Mouse (Mus musculus) lung, embryonic 14.5 days (tissue): Measurements from ENCODE around the gene Slc35g3. TPM values are rescaled to one million over a fixed set of nuclear protein-coding genes. Genes with fewer than 3 reads are reported as not detected.

Experiments used
- ATAC-seq: fragments of 200-750 bp; cut with Nextera tagmentation; 2 replicates; pipeline ENCODE4 v1.8.0; 2017; ENCODE audit warnings: mild to moderate bottlenecking, moderate TSS enrichment, moderate library complexity; ENCODE audit not compliant: insufficient read depth
- DNase-seq: peaks from one replicate; pipeline ENCODE4 v3.0.0-alpha.2; 2015
- H3K27ac ChIP-seq: fragments of 300-500 bp; sonication (generic); 2 replicates; pipeline ENCODE4 v1.5.1; 2014; ENCODE audit warnings: low read depth, mild to moderate bottlenecking, moderate library complexity
- H3K27me3 ChIP-seq: fragments of 300-500 bp; sonication (generic); 2 replicates; pipeline ENCODE4 v1.6.1; 2014; ENCODE audit warnings: low read length, control low read depth; ENCODE audit not compliant: insufficient read depth
- H3K36me3 ChIP-seq: fragments of 300-500 bp; sonication (generic); 2 replicates; pipeline ENCODE4 v1.6.1; 2014; ENCODE audit warnings: control low read depth; ENCODE audit not compliant: insufficient read depth
- H3K4me1 ChIP-seq: fragments of 300-500 bp; sonication (generic); 2 replicates; pipeline ENCODE4 v1.6.1; 2014; ENCODE audit warnings: antibody characterized with exemption, control low read depth; ENCODE audit not compliant: insufficient read depth
- H3K4me2 ChIP-seq: fragments of 300-500 bp; sonication (generic); 2 replicates; pipeline ENCODE4 v1.6.1; 2014; ENCODE audit warnings: mild to moderate bottlenecking
- H3K4me3 ChIP-seq: fragments of 300-500 bp; sonication (generic); 2 replicates; pipeline ENCODE4 v1.5.1; 2014; ENCODE audit warnings: low read depth, low read length
- H3K9ac ChIP-seq: fragments of 300-500 bp; sonication (generic); 2 replicates; pipeline ENCODE4 v1.6.1; 2014
- H3K9me3 ChIP-seq: fragments of 300-500 bp; sonication (generic); 2 replicates; pipeline ENCODE4 v1.6.1; 2016; ENCODE audit warnings: low read depth, low read length, control low read depth
- CTCF ChIP-seq: IDR thresholded peaks from 2 replicates; pipeline ENCODE4 v1.5.1; 2016; ENCODE audit warnings: antibody characterized with exemption, low read depth
- WGBS: fragments of 180-500 bp; shearing (Covaris S2); extraction: QIAGEN DNeasy Blood & Tissue Kit; methylation state at CpG from one replicate; pipeline ENCODE4 v1.1.7; 2014; 5-methylcytosine and 5-hydroxymethylcytosine counted together
- polyA plus RNA-seq: library from polyadenylated mRNA; unstranded; fragments of >200 nt; fragmentation: Nextera tagmentation; extraction: Ambion mirVana; gene quantifications from 2 replicates; pipeline ENCODE4 v1.2.1, GENCODE M21; 2014

Gene Slc35g3
- polyA plus RNA-seq, 1 experiment from 2014 or later, result 0.12 TPM

DNA sequence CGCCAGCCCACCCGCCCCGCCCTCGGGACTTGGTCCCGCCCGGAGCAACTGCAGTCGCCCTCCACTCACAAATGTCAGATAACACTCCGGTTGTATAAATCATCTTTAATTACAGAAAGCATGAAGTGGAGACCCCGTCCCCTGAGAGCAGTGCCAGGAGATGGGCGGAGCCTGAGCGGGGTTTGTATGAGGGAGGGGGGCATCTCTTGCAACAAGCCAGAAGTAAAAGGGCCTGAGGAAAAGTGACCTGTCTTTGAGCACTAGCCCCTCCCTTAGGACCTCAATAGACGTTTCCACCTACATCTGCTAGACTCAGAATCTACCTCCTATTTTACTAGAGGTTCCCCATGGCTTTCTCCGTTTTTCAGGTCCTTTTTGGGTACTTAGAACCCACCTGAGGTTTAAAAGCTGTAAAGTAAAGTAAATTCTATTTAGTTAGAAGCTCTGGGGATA lies 34.2 kb upstream of the Slc35g3 start:
- H3K4me2 ChIP-seq, result peak overlapping the region; percentile 95
- 0 out of 2 replicates have a peak, but pooled peaks cover 3% of the 10 kb centered on the region for H3K27me3 ChIP-seq
- peaks cover 16% of the 10 kb centered on the region; the same call in 1 of the 2 replicates for H3K4me1 ChIP-seq
- DNase-seq, result no peak
- peak overlapping the region; percentile 49 for H3K4me3 ChIP-seq
- 1% methylated on average over 13 of the region's 13 CpGs for WGBS
- peak overlapping the region; percentile 57; the same call in 1 of the 2 replicates for H3K9ac ChIP-seq
- no peaks in the 10 kb centered on the region for H3K9me3 ChIP-seq
- no peaks in the 10 kb centered on the region for H3K36me3 ChIP-seq
- no peak for ATAC-seq
- no peak for TF ChIP-seq CTCF
- H3K27ac ChIP-seq, result no peak overlapping the region

DNA sequence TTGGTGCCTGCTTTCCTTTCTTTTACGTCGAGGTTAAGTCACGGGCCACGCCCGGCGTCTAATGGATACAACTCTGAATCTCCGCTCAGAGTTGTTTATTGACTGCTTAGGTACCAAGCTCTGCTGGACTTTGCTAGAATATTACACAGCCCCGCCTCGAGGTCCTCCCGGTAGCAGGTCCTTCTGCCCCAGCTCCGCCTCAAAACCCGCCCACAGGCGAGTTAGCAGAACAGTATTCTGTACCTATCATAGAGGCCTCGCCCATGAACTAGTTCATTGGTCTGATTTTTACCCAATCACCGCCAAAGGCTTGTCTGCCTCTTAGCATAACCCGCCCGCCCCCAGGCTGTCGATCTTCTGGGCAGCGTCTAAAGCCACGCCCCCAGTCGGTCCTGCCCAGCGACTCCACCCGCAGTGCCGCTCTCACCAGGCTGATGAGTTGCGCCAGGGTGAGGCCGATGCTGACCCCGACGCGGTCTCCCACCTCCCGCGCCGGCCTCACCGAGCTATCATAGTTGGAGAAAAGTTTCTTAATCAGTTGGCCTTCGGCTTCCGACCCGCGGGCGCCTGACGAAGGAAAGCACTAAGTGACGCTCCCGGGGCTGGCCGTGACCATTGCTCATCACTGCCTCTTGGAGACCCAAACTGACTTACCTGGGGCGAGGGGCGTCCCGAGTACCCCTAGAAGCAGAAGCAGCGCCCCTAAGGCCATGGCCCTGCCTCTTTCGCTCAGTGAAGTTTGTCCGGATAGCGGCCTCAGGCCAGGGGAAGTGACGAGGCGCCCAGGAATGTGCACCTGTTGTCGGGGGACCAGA lies 33.6 kb upstream of the Slc35g3 start, which contains the start of gene Chrnb1:
Gene Chrnb1 (minus strand): TSS at position 776 of the 815 bp plus-strand sequence.
- 0 out of 2 replicates have a peak, but pooled peaks cover 3% of the 10 kb centered on the region for H3K27me3 ChIP-seq
- peaks cover 13% of the 10 kb centered on the region; the same call in 1 of the 2 replicates for H3K4me1 ChIP-seq
- peak; percentile 96 for DNase-seq
- no peaks in the 10 kb centered on the region for H3K36me3 ChIP-seq
- H3K4me2 ChIP-seq, result peak within 1 kb of the TSS; percentile 95
- peak within 1 kb of the TSS; percentile 49 for H3K4me3 ChIP-seq
- WGBS, result 2% methylated on average over 52 of the region's 52 CpGs
- ATAC-seq, result peak; percentile 94
- peak within 1 kb of the TSS; percentile 80 for H3K27ac ChIP-seq
- H3K9me3 ChIP-seq, result no peaks in the 10 kb centered on the region
- no peak for TF ChIP-seq CTCF
- peak within 1 kb of the TSS; percentile 57 for H3K9ac ChIP-seq

DNA sequence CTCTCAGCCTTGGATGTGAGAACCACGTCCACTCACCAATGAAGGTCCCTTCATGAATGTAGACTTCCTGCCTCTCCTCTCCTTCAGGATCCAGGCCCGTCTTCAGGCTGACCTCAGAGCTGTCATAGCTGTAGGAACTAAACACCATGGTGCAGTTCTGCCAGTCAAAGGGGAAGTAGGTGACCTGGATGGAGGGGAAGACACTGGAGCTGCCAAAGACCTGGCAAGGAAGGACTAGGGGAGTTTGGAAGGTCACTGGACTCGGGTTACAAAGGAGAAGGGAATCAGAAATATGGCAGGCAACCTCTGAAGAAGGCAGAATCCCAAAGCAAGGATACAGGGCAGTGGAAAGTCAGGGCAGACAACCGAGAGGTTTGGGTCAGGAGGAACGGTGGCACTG lies 31.7 kb upstream of the Slc35g3 start:
- ATAC-seq (no peak), DNase-seq (no peak)
- Histone ChIP-seq H3K27ac (no peak overlapping the region), H3K27me3 (no peaks in the 10 kb centered on the region), H3K9me3 (no peaks in the 10 kb centered on the region), H3K4me1 (0 out of 2 replicates have a peak, but pooled peaks cover 4% of the 10 kb centered on the region), H3K4me2 (no peak overlapping the region), H3K4me3 (no peak overlapping the region), H3K9ac (no peak overlapping the region), H3K36me3 (no peaks in the 10 kb centered on the region)
- no peak for TF ChIP-seq CTCF
- WGBS, result 63% methylated on average over 5 of the region's 5 CpGs

DNA sequence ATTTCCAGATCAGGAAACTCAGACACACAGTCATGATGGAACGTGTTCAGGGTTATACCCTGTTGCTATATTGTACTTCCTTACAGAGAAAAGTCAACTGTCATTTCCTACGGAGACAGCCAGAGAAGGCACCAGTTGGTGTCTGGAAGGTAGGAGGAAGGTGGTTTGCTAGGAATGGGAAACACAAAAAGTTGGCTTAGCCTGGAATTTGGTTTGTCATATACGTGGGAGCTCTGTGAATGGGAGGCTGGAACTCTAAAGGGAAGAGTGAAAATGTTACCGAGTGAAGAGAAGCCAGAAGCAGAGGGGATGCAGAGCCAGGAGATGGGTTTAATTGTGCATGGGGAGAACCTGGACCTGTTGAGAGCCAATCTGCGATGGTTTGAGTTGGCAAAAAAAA lies 29.7 kb upstream of the Slc35g3 start:
- Histone ChIP-seq H3K4me2 (no peak overlapping the region), H3K4me1 (0 out of 2 replicates have a peak, but pooled peaks cover 4% of the 10 kb centered on the region), H3K4me3 (no peak overlapping the region), H3K9ac (no peak overlapping the region), H3K27me3 (no peaks in the 10 kb centered on the region), H3K9me3 (no peaks in the 10 kb centered on the region), H3K36me3 (no peaks in the 10 kb centered on the region), H3K27ac (no peak overlapping the region)
- no peak for DNase-seq
- ATAC-seq, result no peak
- no peak for TF ChIP-seq CTCF
- 69% methylated on average over 5 of the region's 5 CpGs for WGBS

DNA sequence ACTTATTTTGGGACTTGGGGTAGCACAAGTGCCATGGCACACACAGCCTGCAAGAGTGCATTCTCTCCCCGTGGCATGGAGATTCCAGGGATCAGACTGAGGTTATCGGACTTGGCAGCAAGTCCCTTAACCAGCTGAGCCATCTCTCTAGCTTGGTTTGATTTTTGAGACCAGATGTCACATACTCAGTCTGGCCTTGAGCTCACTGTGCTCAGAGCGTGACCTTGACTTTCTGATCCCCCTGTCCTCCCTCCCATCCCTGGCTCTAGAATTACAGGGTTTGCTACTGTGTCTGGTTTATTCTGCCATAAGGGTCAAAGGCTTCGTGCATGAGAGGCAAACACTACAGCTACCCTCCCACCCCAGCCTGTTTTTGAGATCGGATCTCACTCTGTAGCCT lies 27.7 kb upstream of the Slc35g3 start:
- Histone ChIP-seq H3K9ac (no peak overlapping the region), H3K27me3 (no peaks in the 10 kb centered on the region), H3K9me3 (no peaks in the 10 kb centered on the region), H3K4me3 (no peak overlapping the region), H3K27ac (no peak overlapping the region), H3K4me1 (no peaks in the 10 kb centered on the region), H3K4me2 (no peak overlapping the region), H3K36me3 (no peaks in the 10 kb centered on the region)
- DNase-seq, result no peak
- ATAC-seq, result no peak
- TF ChIP-seq CTCF, result no peak
- WGBS, result 54% methylated on average over 5 of the region's 5 CpGs

DNA sequence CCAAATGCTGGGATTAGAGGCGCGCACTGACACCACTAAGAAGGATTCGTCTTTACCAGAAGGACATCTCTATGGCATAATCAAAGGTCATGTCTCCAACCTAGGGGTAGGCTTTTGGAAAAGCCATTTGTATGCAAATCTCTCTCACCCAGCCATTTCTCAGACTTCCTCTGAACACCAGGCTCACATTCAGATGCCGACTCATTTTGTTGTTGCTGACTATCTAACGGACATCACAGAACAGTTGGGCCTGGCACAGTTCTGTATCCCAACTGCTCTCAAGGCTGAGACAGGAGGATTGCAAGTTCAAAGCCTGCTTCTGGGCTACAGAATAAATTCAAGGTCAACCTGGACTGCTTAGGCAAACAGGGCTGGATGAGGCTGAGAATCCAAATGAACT lies 25.5 kb upstream of the Slc35g3 start:
- Histone ChIP-seq H3K36me3 (no peaks in the 10 kb centered on the region), H3K9ac (no peak overlapping the region), H3K27me3 (no peaks in the 10 kb centered on the region), H3K4me2 (no peak overlapping the region), H3K27ac (no peak overlapping the region), H3K9me3 (no peaks in the 10 kb centered on the region), H3K4me3 (no peak overlapping the region), H3K4me1 (no peaks in the 10 kb centered on the region)
- no peak for DNase-seq
- no peak for ATAC-seq
- WGBS, result 87% methylated on average over 5 of the region's 5 CpGs
- TF ChIP-seq CTCF, result no peak

DNA sequence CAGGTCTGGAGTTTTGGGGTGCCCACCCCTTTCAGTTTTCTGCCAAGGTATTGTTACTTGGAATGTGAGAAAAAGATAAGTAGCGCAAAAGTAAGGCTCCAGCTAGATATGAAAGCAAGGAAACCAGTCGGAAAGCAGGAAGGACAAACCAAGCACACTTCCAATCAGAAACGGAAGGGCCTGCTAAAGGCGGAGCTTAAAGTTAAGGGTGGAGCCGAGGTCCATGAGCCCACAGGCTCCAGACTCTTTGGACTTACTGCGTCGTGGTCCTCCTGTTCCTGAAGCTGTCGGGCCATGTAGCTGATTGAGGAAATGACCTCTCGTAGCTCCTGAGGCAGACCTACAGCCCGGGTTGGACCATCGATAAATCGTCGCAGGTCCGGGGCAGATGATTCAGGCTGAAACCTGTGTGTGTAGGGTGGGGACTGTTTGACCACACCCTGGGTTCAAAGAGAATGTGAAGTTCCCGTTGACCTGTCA lies 23.1 kb upstream of the Slc35g3 start:
- ATAC-seq (peak; percentile 60; the same call in 1 of the 2 replicates), DNase-seq (peak; percentile 68)
- no peak for TF ChIP-seq CTCF
- H3K36me3 ChIP-seq, result no peaks in the 10 kb centered on the region
- H3K9me3 ChIP-seq, result no peaks in the 10 kb centered on the region
- WGBS, result 28% methylated on average over 15 of the region's 15 CpGs
- no peak overlapping the region for H3K27ac ChIP-seq
- H3K4me1 ChIP-seq, result no peaks in the 10 kb centered on the region
- H3K4me3 ChIP-seq, result no peak overlapping the region; the same call in 1 of the 2 replicates
- H3K9ac ChIP-seq, result no peak overlapping the region
- H3K4me2 ChIP-seq, result peak overlapping the region; percentile 48
- no peaks in the 10 kb centered on the region for H3K27me3 ChIP-seq
